Mouse (Mus musculus): ENCODE data around the gene Zfp280d. TPM values are rescaled to one million over a fixed set of nuclear protein-coding genes. Genes with fewer than 3 reads are reported as not detected.

The Zfp280d gene
- polyA plus RNA-seq, 1 experiment from 2014 or later, result 28.4 TPM

- no peaks in the 10 kb centered on the region for H3K27me3 ChIP-seq (replicated peaks)
- H3K4me1 ChIP-seq, result no peaks in the 10 kb centered on the region
- H3K4me3 ChIP-seq (replicated peaks), result no peak overlapping the region
- no peak for ATAC-seq (ENCODE audit: insufficient read depth, low FRiP score, low read depth)
- H3K36me3 ChIP-seq, result no peaks in the 10 kb centered on the region
- H3K9ac ChIP-seq, result no peak overlapping the region
- H3K9me3 ChIP-seq, result no peaks in the 10 kb centered on the region
- no peak overlapping the region for H3K27ac ChIP-seq
- H3K4me2 ChIP-seq, result no peak overlapping the region
- 85% methylated on average over 4 of the region's 4 CpGs for WGBS
Observed at GRCm38 (mm10) chr9:72279943-72280342, 5.3 kb downstream of the Zfp280d start.

- WGBS, result 83% methylated on average over 2 of the region's 2 CpGs
- Histone ChIP-seq H3K4me3 (replicated peaks) (no peak overlapping the region), H3K4me1 (no peaks in the 10 kb centered on the region), H3K36me3 (0 out of 2 replicates have a peak, but pooled peaks cover 2% of the 10 kb centered on the region), H3K9me3 (no peaks in the 10 kb centered on the region), H3K27me3 (replicated peaks) (no peaks in the 10 kb centered on the region), H3K9ac (no peak overlapping the region), H3K4me2 (no peak overlapping the region), H3K27ac (no peak overlapping the region)
- no peak for ATAC-seq (ENCODE audit: insufficient read depth, low FRiP score, low read depth)
Observed at GRCm38 (mm10) chr9:72287696-72288095, 13.0 kb downstream of the Zfp280d start.

- H3K4me1 ChIP-seq, result no peaks in the 10 kb centered on the region
- H3K27me3 ChIP-seq (replicated peaks), result no peaks in the 10 kb centered on the region
- 0 out of 2 replicates have a peak, but pooled peaks cover 2% of the 10 kb centered on the region for H3K36me3 ChIP-seq
- H3K4me2 ChIP-seq, result no peak overlapping the region
- 80% methylated on average over 2 of the region's 2 CpGs for WGBS
- H3K4me3 ChIP-seq (replicated peaks), result no peak overlapping the region
- H3K9me3 ChIP-seq, result no peaks in the 10 kb centered on the region
- H3K27ac ChIP-seq, result no peak overlapping the region
- ATAC-seq (ENCODE audit: insufficient read depth, low FRiP score, low read depth), result no peak
- no peak overlapping the region for H3K9ac ChIP-seq
Observed at GRCm38 (mm10) chr9:72288210-72288609, 13.6 kb downstream of the Zfp280d start.

GRCm38 (mm10) chr9:72289094-72289493, 14.4 kb downstream of the Zfp280d start:
- no peaks in the 10 kb centered on the region for H3K9me3 ChIP-seq
- no peaks in the 10 kb centered on the region for H3K4me1 ChIP-seq
- no peak overlapping the region for H3K9ac ChIP-seq
- H3K4me3 ChIP-seq (replicated peaks), result no peak overlapping the region
- no peaks in the 10 kb centered on the region for H3K27me3 ChIP-seq (replicated peaks)
- WGBS, result 88% methylated on average over 1 of the region's 1 CpGs
- H3K36me3 ChIP-seq, result 0 out of 2 replicates have a peak, but pooled peaks cover 2% of the 10 kb centered on the region
- H3K27ac ChIP-seq, result no peak overlapping the region
- no peak for ATAC-seq (ENCODE audit: insufficient read depth, low FRiP score, low read depth)
- no peak overlapping the region for H3K4me2 ChIP-seq

- H3K9me3 ChIP-seq, result no peaks in the 10 kb centered on the region
- H3K4me3 ChIP-seq (replicated peaks), result no peak overlapping the region
- no peak overlapping the region for H3K27ac ChIP-seq
- no peak overlapping the region for H3K9ac ChIP-seq
- no peaks in the 10 kb centered on the region for H3K27me3 ChIP-seq (replicated peaks)
- no peak overlapping the region for H3K4me2 ChIP-seq
- no peaks in the 10 kb centered on the region for H3K36me3 ChIP-seq
- ATAC-seq (ENCODE audit: insufficient read depth, low FRiP score, low read depth), result no peak
- H3K4me1 ChIP-seq, result no peaks in the 10 kb centered on the region
Observed at GRCm38 (mm10) chr9:72294076-72294475, 19.4 kb downstream of the Zfp280d start.

- Histone ChIP-seq H3K9me3 (no peaks in the 10 kb centered on the region), H3K4me1 (no peaks in the 10 kb centered on the region), H3K4me3 (replicated peaks) (no peak overlapping the region), H3K36me3 (0 out of 2 replicates have a peak, but pooled peaks cover 2% of the 10 kb centered on the region), H3K27ac (no peak overlapping the region), H3K27me3 (replicated peaks) (no peaks in the 10 kb centered on the region), H3K9ac (no peak overlapping the region), H3K4me2 (no peak overlapping the region)
- 85% methylated on average over 2 of the region's 2 CpGs for WGBS
- no peak for ATAC-seq (ENCODE audit: insufficient read depth, low FRiP score, low read depth)
Observed at GRCm38 (mm10) chr9:72309765-72310164, 35.1 kb downstream of the Zfp280d start.

- no peak overlapping the region for H3K4me2 ChIP-seq
- H3K36me3 ChIP-seq, result peaks cover 5% of the 10 kb centered on the region; the same call in 1 of the 2 replicates
- H3K4me1 ChIP-seq, result no peaks in the 10 kb centered on the region
- 91% methylated on average over 2 of the region's 2 CpGs for WGBS
- no peaks in the 10 kb centered on the region for H3K27me3 ChIP-seq (replicated peaks)
- ATAC-seq (ENCODE audit: insufficient read depth, low FRiP score, low read depth), result no peak
- no peak overlapping the region for H3K4me3 ChIP-seq (replicated peaks)
- H3K9ac ChIP-seq, result no peak overlapping the region
- H3K27ac ChIP-seq, result no peak overlapping the region
- no peaks in the 10 kb centered on the region for H3K9me3 ChIP-seq
Observed at GRCm38 (mm10) chr9:72333221-72333620, 58.6 kb downstream of the Zfp280d start.

- H3K27me3 ChIP-seq (replicated peaks), result no peaks in the 10 kb centered on the region
- no peak for ATAC-seq (ENCODE audit: insufficient read depth, low FRiP score, low read depth)
- H3K9me3 ChIP-seq, result no peaks in the 10 kb centered on the region
- H3K4me3 ChIP-seq (replicated peaks), result no peak overlapping the region
- no peak overlapping the region for H3K4me2 ChIP-seq
- no peak overlapping the region for H3K27ac ChIP-seq
- peaks cover 10% of the 10 kb centered on the region; the same call in 1 of the 2 replicates for H3K36me3 ChIP-seq
- H3K9ac ChIP-seq, result no peak overlapping the region
- WGBS, result 84% methylated on average over 2 of the region's 2 CpGs
- H3K4me1 ChIP-seq, result no peaks in the 10 kb centered on the region
Observed at GRCm38 (mm10) chr9:72336069-72336468, 61.4 kb downstream of the Zfp280d start.

GRCm38 (mm10) chr9:72339119-72339518, 64.5 kb downstream of the Zfp280d start:
- Histone ChIP-seq H3K9ac (no peak overlapping the region), H3K9me3 (no peaks in the 10 kb centered on the region), H3K27me3 (replicated peaks) (no peaks in the 10 kb centered on the region), H3K4me3 (replicated peaks) (no peak overlapping the region), H3K27ac (no peak overlapping the region), H3K4me1 (no peaks in the 10 kb centered on the region), H3K4me2 (no peak overlapping the region), H3K36me3 (peaks cover 5% of the 10 kb centered on the region; the same call in 1 of the 2 replicates)
- whole genome bisulfite sequencing, result 95% methylated on average over 2 of the region's 2 CpGs
- ATAC-seq (ENCODE audit: insufficient read depth, low FRiP score, low read depth), result no peak

- H3K36me3 ChIP-seq, result peaks cover 5% of the 10 kb centered on the region; the same call in 1 of the 2 replicates
- no peak overlapping the region for H3K9ac ChIP-seq
- no peak for ATAC-seq (ENCODE audit: insufficient read depth, low FRiP score, low read depth)
- no peaks in the 10 kb centered on the region for H3K27me3 ChIP-seq (replicated peaks)
- no peak overlapping the region for H3K27ac ChIP-seq
- no peak overlapping the region for H3K4me2 ChIP-seq
- no peaks in the 10 kb centered on the region for H3K9me3 ChIP-seq
- H3K4me3 ChIP-seq (replicated peaks), result no peak overlapping the region
- no peaks in the 10 kb centered on the region for H3K4me1 ChIP-seq
Observed at GRCm38 (mm10) chr9:72343844-72344243, 69.2 kb downstream of the Zfp280d start.

GRCm38 (mm10) chr9:72372359-72372758, 97.7 kb downstream of the Zfp280d start:
- Histone ChIP-seq H3K9ac (no peak overlapping the region), H3K36me3 (no peaks in the 10 kb centered on the region), H3K4me1 (no peaks in the 10 kb centered on the region), H3K27ac (no peak overlapping the region), H3K27me3 (replicated peaks) (no peaks in the 10 kb centered on the region), H3K4me2 (no peak overlapping the region), H3K4me3 (replicated peaks) (no peak overlapping the region), H3K9me3 (no peaks in the 10 kb centered on the region)
- no peak for ATAC-seq (ENCODE audit: insufficient read depth, low FRiP score, low read depth)
- 87% methylated on average over 2 of the region's 2 CpGs for WGBS

GRCm38 (mm10) chr9:72374074-72374473, 99.4 kb downstream of the Zfp280d start:
- no peak for ATAC-seq (ENCODE audit: insufficient read depth, low FRiP score, low read depth)
- H3K9me3 ChIP-seq, result no peaks in the 10 kb centered on the region
- no peak overlapping the region for H3K4me2 ChIP-seq
- no peaks in the 10 kb centered on the region for H3K36me3 ChIP-seq
- no peaks in the 10 kb centered on the region for H3K27me3 ChIP-seq (replicated peaks)
- no peak overlapping the region for H3K9ac ChIP-seq
- H3K4me3 ChIP-seq (replicated peaks), result no peak overlapping the region
- no peaks in the 10 kb centered on the region for H3K4me1 ChIP-seq
- WGBS, result 92% methylated on average over 3 of the region's 3 CpGs
- no peak overlapping the region for H3K27ac ChIP-seq

- WGBS, result 79% methylated on average over 4 of the region's 4 CpGs
- Histone ChIP-seq H3K4me3 (replicated peaks) (no peak overlapping the region), H3K9ac (no peak overlapping the region), H3K9me3 (no peaks in the 10 kb centered on the region), H3K36me3 (no peaks in the 10 kb centered on the region), H3K27me3 (replicated peaks) (no peaks in the 10 kb centered on the region), H3K27ac (no peak overlapping the region), H3K4me1 (no peaks in the 10 kb centered on the region), H3K4me2 (no peak overlapping the region)
- no peak for ATAC-seq (ENCODE audit: insufficient read depth, low FRiP score, low read depth)
Observed at GRCm38 (mm10) chr9:72374996-72375395, 100.3 kb downstream of the Zfp280d start.
